Mouse (Mus musculus): ENCODE measurements at regions not wholly inside any gene's neighbourhood (a gene's known extent, or its start where the extent isn't known, plus 50 kb on each side); places are given as distances from the start of the nearest gene placed in this dataset.

GRCm38 (mm10) chr2:137687208-137687607, 569.2 kb upstream of the Btbd3 start:
- H3K9ac ChIP-seq (replicated peaks): no peak overlapping the region

GRCm38 (mm10) chr2:137686735-137687134, 569.6 kb upstream of the Btbd3 start:
- WGBS (ENCODE audit: insufficient replicate concordance): 60% methylated on average over 4 of the region's 4 CpGs

More at GRCm38 (mm10) chr2:137687208-137687607, 569.2 kb upstream of the Btbd3 start:
- ATAC-seq (ENCODE audit: insufficient read depth) (no peak), DNase-seq (ENCODE audit: low read depth in 3 of 3, low spot score in 3 of 3) (no peak)
- 67% methylated on average over 11 of the region's 11 CpGs for WGBS (ENCODE audit: insufficient replicate concordance)
- Histone ChIP-seq H3K27ac (no peak overlapping the region), H3K9me3 (ENCODE audit: control insufficient read depth, low read length) (no peaks in the 10 kb centered on the region), H3K4me3 (ENCODE audit: insufficient read depth in 1 of 2, low read depth in 2 of 2, low read length in 2 of 2) (no peak overlapping the region), H3K4me2 (ENCODE audit: low read depth) (no peak overlapping the region), H3K4me1 (replicated peaks; ENCODE audit: control insufficient read depth in 2 of 2, insufficient read depth in 2 of 2, low read length in 1 of 2) (no peaks in the 10 kb centered on the region), H3K36me3 (replicated peaks; ENCODE audit: control insufficient read depth, insufficient read depth, low read depth) (no peaks in the 10 kb centered on the region), H3K27me3 (ENCODE audit: control insufficient read depth, insufficient read depth, low read length) (no peaks in the 10 kb centered on the region)
- TF ChIP-seq CTCF (IDR thresholded peaks at IDR 0.05; ENCODE audit: low read depth) (no peak), EP300 (IDR thresholded peaks at IDR 0.05; ENCODE audit: low read depth) (no peak)

GRCm38 (mm10) chr2:137681762-137682161, 565.3 kb upstream of the Jag1 start:
- Histone ChIP-seq H3K27ac (no peak overlapping the region), H3K36me3 (replicated peaks; ENCODE audit: control insufficient read depth, insufficient read depth, low read depth) (no peaks in the 10 kb centered on the region), H3K4me3 (ENCODE audit: insufficient read depth in 1 of 2, low read depth in 2 of 2, low read length in 2 of 2) (no peak overlapping the region), H3K4me1 (replicated peaks; ENCODE audit: control insufficient read depth in 2 of 2, insufficient read depth in 2 of 2, low read length in 1 of 2) (no peaks in the 10 kb centered on the region), H3K27me3 (ENCODE audit: control insufficient read depth, insufficient read depth, low read length) (no peaks in the 10 kb centered on the region), H3K4me2 (ENCODE audit: low read depth) (no peak overlapping the region), H3K9me3 (ENCODE audit: control insufficient read depth, low read length) (no peaks in the 10 kb centered on the region), H3K9ac (replicated peaks) (no peak overlapping the region)
- ATAC-seq (ENCODE audit: insufficient read depth) (no peak), DNase-seq (ENCODE audit: low read depth in 3 of 3, low spot score in 3 of 3) (no peak)
- WGBS (ENCODE audit: insufficient replicate concordance): 79% methylated on average over 1 of the region's 1 CpGs
- TF ChIP-seq CTCF (IDR thresholded peaks at IDR 0.05; ENCODE audit: low read depth): no peak
- TF ChIP-seq EP300 (IDR thresholded peaks at IDR 0.05; ENCODE audit: low read depth): no peak

More at GRCm38 (mm10) chr2:137686735-137687134, 569.6 kb upstream of the Btbd3 start:
- Histone ChIP-seq H3K27me3 (ENCODE audit: control insufficient read depth, insufficient read depth, low read length) (no peaks in the 10 kb centered on the region), H3K4me3 (ENCODE audit: insufficient read depth in 1 of 2, low read depth in 2 of 2, low read length in 2 of 2) (no peak overlapping the region), H3K27ac (no peak overlapping the region), H3K9ac (replicated peaks) (no peak overlapping the region), H3K4me2 (ENCODE audit: low read depth) (no peak overlapping the region), H3K9me3 (ENCODE audit: control insufficient read depth, low read length) (no peaks in the 10 kb centered on the region), H3K36me3 (replicated peaks; ENCODE audit: control insufficient read depth, insufficient read depth, low read depth) (no peaks in the 10 kb centered on the region), H3K4me1 (replicated peaks; ENCODE audit: control insufficient read depth in 2 of 2, insufficient read depth in 2 of 2, low read length in 1 of 2) (no peaks in the 10 kb centered on the region)
- TF ChIP-seq CTCF (IDR thresholded peaks at IDR 0.05; ENCODE audit: low read depth) (no peak), EP300 (IDR thresholded peaks at IDR 0.05; ENCODE audit: low read depth) (no peak)
- DNase-seq (ENCODE audit: low read depth in 3 of 3, low spot score in 3 of 3): no peak
- ATAC-seq (ENCODE audit: insufficient read depth): no peak

GRCm38 (mm10) chr2:137663171-137663570, 546.7 kb upstream of the Jag1 start:
- ATAC-seq (ENCODE audit: insufficient read depth) (no peak), DNase-seq (ENCODE audit: low read depth in 3 of 3, low spot score in 3 of 3) (no peak)
- 30% methylated on average over 2 of the region's 2 CpGs for WGBS (ENCODE audit: insufficient replicate concordance)
- H3K9me3 ChIP-seq (ENCODE audit: control insufficient read depth, low read length): no peaks in the 10 kb centered on the region
- no peak overlapping the region for H3K4me2 ChIP-seq (ENCODE audit: low read depth)
- H3K27me3 ChIP-seq (ENCODE audit: control insufficient read depth, insufficient read depth, low read length): no peaks in the 10 kb centered on the region
- peaks cover 0 to 2% of the 10 kb centered on the region in 2 experiments; a peak in 1 of 4 replicates for H3K4me1 ChIP-seq (replicated peaks; ENCODE audit: control insufficient read depth in 2 of 2, insufficient read depth in 2 of 2, low read length in 1 of 2)
- no peak for TF ChIP-seq CTCF (IDR thresholded peaks at IDR 0.05; ENCODE audit: low read depth)
- TF ChIP-seq EP300 (IDR thresholded peaks at IDR 0.05; ENCODE audit: low read depth): no peak
- no peak overlapping the region for H3K9ac ChIP-seq (replicated peaks)
- H3K27ac ChIP-seq: no peak overlapping the region
- H3K4me3 ChIP-seq (ENCODE audit: insufficient read depth in 1 of 2, low read depth in 2 of 2, low read length in 2 of 2): no peak overlapping the region
- H3K36me3 ChIP-seq (replicated peaks; ENCODE audit: control insufficient read depth, insufficient read depth, low read depth): no peaks in the 10 kb centered on the region

DNA sequence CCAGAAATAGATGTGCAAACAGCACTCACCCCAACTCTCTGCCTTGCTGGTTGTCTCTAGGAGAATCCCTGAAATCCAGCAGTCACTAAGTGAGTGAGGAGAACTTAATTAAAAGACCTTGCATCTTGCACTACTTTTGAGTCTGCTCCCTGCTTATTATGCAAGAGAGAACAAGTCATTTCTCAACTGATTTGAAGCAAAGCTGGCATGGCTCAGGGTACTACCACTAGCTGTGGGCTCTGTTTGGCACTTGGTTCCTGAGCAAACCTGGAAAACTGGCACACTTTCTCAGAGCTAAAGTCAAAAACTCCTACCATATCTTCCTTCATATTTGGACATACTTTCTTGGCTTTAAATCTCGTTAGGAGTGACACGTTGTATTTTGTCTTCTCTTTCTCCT, 545.8 kb upstream of the Jag1 start:
- Histone ChIP-seq H3K27ac (no peak overlapping the region), H3K9ac (replicated peaks) (no peak overlapping the region), H3K4me3 (ENCODE audit: insufficient read depth in 1 of 2, low read depth in 2 of 2, low read length in 2 of 2) (no peak overlapping the region), H3K36me3 (replicated peaks; ENCODE audit: control insufficient read depth, insufficient read depth, low read depth) (no peaks in the 10 kb centered on the region), H3K27me3 (ENCODE audit: control insufficient read depth, insufficient read depth, low read length) (no peaks in the 10 kb centered on the region), H3K4me2 (ENCODE audit: low read depth) (no peak overlapping the region), H3K4me1 (replicated peaks; ENCODE audit: control insufficient read depth in 2 of 2, insufficient read depth in 2 of 2, low read length in 1 of 2) (peaks cover 0 to 2% of the 10 kb centered on the region in 2 experiments; a peak in 1 of 4 replicates), H3K9me3 (ENCODE audit: control insufficient read depth, low read length) (no peaks in the 10 kb centered on the region)
- WGBS (ENCODE audit: insufficient replicate concordance): 68% methylated on average over 2 of the region's 2 CpGs
- DNase-seq (ENCODE audit: low read depth in 3 of 3, low spot score in 3 of 3) (no peak), ATAC-seq (ENCODE audit: insufficient read depth) (no peak)
- TF ChIP-seq CTCF (IDR thresholded peaks at IDR 0.05; ENCODE audit: low read depth) (no peak), EP300 (IDR thresholded peaks at IDR 0.05; ENCODE audit: low read depth) (no peak)

Data from liver, embryonic 14.5 days (tissue).